Mouse (Mus musculus) G1E (cell line): ENCODE measurements around the gene Srd5a1.
"Not testable (repeated sequence)": the region's sequence is repeated elsewhere in the genome, so short reads cannot be mapped to it uniquely, and the experiment has no call there.

Experiments
- CTCF ChIP-seq: IDR thresholded peaks from 2 replicates; pipeline ENCODE4 v1.5.1; 2012; ENCODE audit warnings: low read depth, low read length, inconsistent platforms, mixed read lengths
- GATA1 ChIP-seq: IDR thresholded peaks from 2 replicates; pipeline ENCODE4 v1.6.1; 2012; ENCODE audit warnings: borderline replicate concordance, low read length, inconsistent platforms, mixed read lengths
- GATA2 ChIP-seq: IDR thresholded peaks from 2 replicates; pipeline ENCODE4 v1.6.1; 2012; ENCODE audit warnings: low read depth, low read length, inconsistent platforms, borderline replicate concordance
- POLR2AphosphoS5 ChIP-seq: IDR thresholded peaks from 2 replicates; pipeline ENCODE4 v1.6.1; 2012; ENCODE audit warnings: low read depth, low read length, inconsistent platforms; ENCODE audit not compliant: insufficient replicate concordance
- TAL1 ChIP-seq: conservative IDR thresholded peaks from 2 replicates; pipeline ENCODE4 v1.6.1; 2012; ENCODE audit warnings: low read depth, low read length, inconsistent platforms, mixed read lengths

DNA sequence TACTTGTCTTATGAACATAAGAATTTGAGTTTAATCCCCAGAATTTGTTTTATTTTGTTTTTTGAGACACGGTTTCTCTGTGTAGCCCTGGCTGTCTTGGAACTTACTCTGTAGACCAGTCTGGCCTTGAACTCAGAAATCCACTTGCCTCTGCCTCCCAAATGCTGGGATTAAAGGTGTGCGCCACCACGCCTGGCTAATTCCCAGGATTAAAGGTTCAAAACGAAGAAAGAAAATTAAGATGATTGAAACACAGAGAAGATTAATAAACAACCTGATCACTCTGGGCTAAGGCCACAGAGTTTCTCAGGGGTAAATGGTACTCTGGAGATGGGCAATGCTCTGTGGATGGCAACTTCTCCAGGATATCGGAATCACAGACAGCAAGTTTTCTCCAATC, 10.4 kb downstream of the Srd5a1 start:
- TF ChIP-seq CTCF, GATA1, POLR2AphosphoS5, TAL1, GATA2: not testable (repeated sequence)
